ENCODE assay signal across 9 mouse cellular contexts in genomic region chrX:147608660-147609059, GRCm38 (mm10). TPM values are rescaled to one million over a fixed set of nuclear protein-coding genes. Genes with fewer than 3 reads are reported as not detected.
DNase-seq lines count a peak whose midpoint lies in the region; ATAC-seq and TF ChIP-seq lines count a peak whose summit lies in the region.
"Had no signal": no experiment of that assay in that cellular context is flagged by ENCODE, and none has a peak within 500 bp of the region (broad histone marks: within the 10 kb centered on the region; RNA-seq: fewer than 3 reads in every experiment).

No protein-coding gene starts in this region.

- WGBS in lung, embryonic 14.5 days, result 17% methylated on average over 3 of the region's 3 CpGs
- 15% methylated on average over 3 of the region's 3 CpGs for WGBS in thymus, adult 2 months

- no peak overlapping the region for H3K9ac ChIP-seq in lung, embryonic 14.5 days
- H3K9ac ChIP-seq: embryonic facial prominence, embryonic 15.5 days had no signal

- H3K9me3 ChIP-seq in lung, embryonic 14.5 days (ENCODE audit: low read depth, low read length), result no peaks in the 10 kb centered on the region
- H3K9me3 ChIP-seq: embryonic facial prominence, embryonic 15.5 days had no signal

- TF ChIP-seq CTCF in lung, embryonic 14.5 days (IDR thresholded peaks at IDR 0.05; ENCODE audit: low read depth), result peak; percentile 68
- TF ChIP-seq CTCF in thymus, adult 2 months (IDR thresholded peaks at IDR 0.05; ENCODE audit: borderline replicate concordance, control insufficient read depth, extremely low read depth, insufficient read depth, low read length, poor library complexity), result no peak

- TF ChIP-seq POLR2A in thymus, adult 2 months (IDR thresholded peaks at IDR 0.05; ENCODE audit: control insufficient read depth, extremely low read depth, insufficient read depth, low read length, poor library complexity), result no peak

- no peak overlapping the region for H3K27ac ChIP-seq in lung, embryonic 14.5 days (ENCODE audit: low read depth)
- no peak overlapping the region for H3K27ac ChIP-seq in thymus, adult 2 months (ENCODE audit: control insufficient read depth, insufficient read depth, low read length)
- H3K27ac ChIP-seq: embryonic facial prominence, embryonic 15.5 days had no signal

- H3K4me2 ChIP-seq in lung, embryonic 14.5 days, result no peak overlapping the region
- H3K4me2 ChIP-seq: embryonic facial prominence, embryonic 15.5 days had no signal

- no peaks in the 10 kb centered on the region for H3K27me3 ChIP-seq in lung, embryonic 14.5 days (ENCODE audit: insufficient read depth, low read length)
- no peaks in the 10 kb centered on the region for H3K27me3 ChIP-seq in thymus, adult 2 months (ENCODE audit: control insufficient read depth, insufficient read depth, low read length)
- H3K27me3 ChIP-seq: embryonic facial prominence, embryonic 15.5 days had no signal

- ATAC-seq in lung, embryonic 14.5 days (ENCODE audit: insufficient read depth), result peak; percentile 66; the same call in 1 of the 2 replicates

- DNase-seq in 416B (ENCODE audit: low read depth) (peak; percentile 17), MEL-GATA-1-ER (ENCODE audit: extremely low read depth, low read depth) (peak; percentile 8)
- peak; percentile 5 for DNase-seq in cerebellum, adult 9-11 months
- DNase-seq in frontal cortex, adult 2 months (ENCODE audit: extremely low spot score in 1 of 2, low spot score in 1 of 2), result peak; percentile 9 to 84
- DNase-seq in kidney, postnatal 14 days, result peak; percentile 19
- peak; percentile 77 for DNase-seq in lung, embryonic 14.5 days
- DNase-seq in right cerebral cortex, adult 18-20 months, result peak; percentile 23
- DNase-seq in thymus, adult 2 months, result no peak

- H3K4me3 ChIP-seq in lung, embryonic 14.5 days (ENCODE audit: low read depth, low read length), result no peak overlapping the region
- H3K4me3 ChIP-seq in thymus, adult 2 months (ENCODE audit: control insufficient read depth, insufficient read depth, low read length), result no peak overlapping the region
- H3K4me3 ChIP-seq: embryonic facial prominence, embryonic 15.5 days had no signal

- H3K36me3 ChIP-seq in lung, embryonic 14.5 days (ENCODE audit: insufficient read depth), result no peaks in the 10 kb centered on the region
- H3K36me3 ChIP-seq in thymus, adult 2 months (ENCODE audit: control insufficient read depth, insufficient read depth, low read length), result no peaks in the 10 kb centered on the region
- H3K36me3 ChIP-seq: embryonic facial prominence, embryonic 15.5 days had no signal

- H3K4me1 ChIP-seq in lung, embryonic 14.5 days (ENCODE audit: insufficient read depth), result no peaks in the 10 kb centered on the region
- H3K4me1 ChIP-seq in thymus, adult 2 months (replicated peaks; ENCODE audit: control insufficient read depth, insufficient read depth, low read length), result no peaks in the 10 kb centered on the region
- H3K4me1 ChIP-seq: embryonic facial prominence, embryonic 15.5 days had no signal

RNA-seq across cellular contexts. Expression of gene Lrch2, which starts 54.8 kb away (rescaled TPM):
- 19.5 and 23.4 TPM in 2 replicates for polyA plus RNA-seq in frontal cortex, adult 2 months (2012; rRNA removed)
- 6.6 and 8.2 TPM in 2 replicates for polyA plus RNA-seq in lung, embryonic 14.5 days (2014; fragmentation: Nextera tagmentation; extraction: Ambion mirVana)
- 0.19 and 0.20 TPM in 2 replicates for polyA plus RNA-seq in thymus, adult 2 months (2012; rRNA removed)
